Mouse (Mus musculus) liver, embryonic 14.5 days (tissue): ENCODE measurements around the gene Grin2d.

Experiments
- CTCF ChIP-seq: IDR thresholded peaks from 2 replicates; pipeline ENCODE4 v1.5.1; 2016; ENCODE audit warnings: antibody characterized with exemption, low read depth, control low read depth
- EP300 ChIP-seq: IDR thresholded peaks from 2 replicates; pipeline ENCODE4 v1.6.1; 2016; ENCODE audit warnings: antibody characterized with exemption, low read depth

DNA sequence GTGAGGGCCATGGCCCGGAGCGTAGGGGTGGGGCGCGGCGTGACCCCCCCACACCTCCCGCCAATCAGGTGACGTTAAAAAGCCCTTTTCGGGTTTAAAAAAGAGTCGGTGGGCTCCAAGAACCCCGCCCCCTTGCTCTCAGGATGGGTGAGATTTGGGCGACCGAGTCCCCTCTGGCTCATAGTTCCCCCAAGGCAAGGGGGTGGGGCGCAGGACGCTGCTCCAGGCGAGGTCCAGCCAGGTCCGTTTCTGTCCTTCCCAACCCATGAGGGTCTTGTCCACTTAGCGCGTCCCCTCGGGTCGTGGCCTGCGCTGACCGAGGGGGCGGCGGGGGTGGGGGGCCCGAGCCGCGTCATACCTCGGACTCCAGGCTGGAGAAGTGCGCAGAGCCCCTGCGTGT, 45.8 kb downstream of the Grin2d start:
- TF ChIP-seq CTCF (no peak), EP300 (no peak)
